Mouse (Mus musculus) heart, adult 18-20 months (tissue): ENCODE data around the gene Cd36. TPM values are rescaled to one million over a fixed set of nuclear protein-coding genes. Genes with fewer than 3 reads are reported as not detected.
A peak's percentile ranks its signal among the peaks of the same experiment; 100 is the strongest.
"Not testable (repeated sequence)": the region's sequence is repeated elsewhere in the genome, so short reads cannot be mapped to it uniquely, and the experiment has no call there.

Experiments used
- DNase-seq, 2 experiments: peaks; one replicate each; pipeline ENCODE4 v3.0.0; 2021 to 2022; ENCODE audit warnings: mixed read lengths in 1 of 2
- long read RNA-seq, 2 experiments: library from polyadenylated mRNA; stranded (forward); transcript quantifications; one replicate each; pipeline ENCODE4 v2.0.0; 2021
- total RNA-seq, 2 experiments: library from RNA; stranded (reverse); gene quantifications; 2 replicates each; pipeline ENCODE4 v1.2.3; 2021

The Cd36 gene
- total RNA-seq: 1,000 to 10,000 TPM; 1,692 to 1,930 TPM
- long read RNA-seq, experiment 1, transcript Cd36-204 (15 exons, 3,399 nt): major isoform, 50 of 707 reads
- long read RNA-seq, experiment 1, transcript Cd36-203 (16 exons, 2,677 nt): major isoform, 50 of 707 reads
- long read RNA-seq, experiment 1, transcript Cd36-201 (15 exons, 3,016 nt): minor isoform, 40 of 707 reads
- long read RNA-seq, experiment 1, transcript Cd36-206 (15 exons, 2,564 nt): minor isoform, 11 of 707 reads
- long read RNA-seq, experiment 1, partial matches to known transcripts: 364 of 707 reads
- long read RNA-seq, experiment 1, other reads (novel, unspliced or antisense): 184 of 707 reads
- long read RNA-seq, experiment 2, transcript Cd36-204 (15 exons, 3,399 nt): major isoform, 32 of 373 reads
- long read RNA-seq, experiment 2, transcript Cd36-203 (16 exons, 2,677 nt): minor isoform, 21 of 373 reads
- long read RNA-seq, experiment 2, transcript Cd36-201 (15 exons, 3,016 nt): minor isoform, 19 of 373 reads
- long read RNA-seq, experiment 2, partial matches to known transcripts: 232 of 373 reads
- long read RNA-seq, experiment 2, other reads (novel, unspliced or antisense): 65 of 373 reads

DNA sequence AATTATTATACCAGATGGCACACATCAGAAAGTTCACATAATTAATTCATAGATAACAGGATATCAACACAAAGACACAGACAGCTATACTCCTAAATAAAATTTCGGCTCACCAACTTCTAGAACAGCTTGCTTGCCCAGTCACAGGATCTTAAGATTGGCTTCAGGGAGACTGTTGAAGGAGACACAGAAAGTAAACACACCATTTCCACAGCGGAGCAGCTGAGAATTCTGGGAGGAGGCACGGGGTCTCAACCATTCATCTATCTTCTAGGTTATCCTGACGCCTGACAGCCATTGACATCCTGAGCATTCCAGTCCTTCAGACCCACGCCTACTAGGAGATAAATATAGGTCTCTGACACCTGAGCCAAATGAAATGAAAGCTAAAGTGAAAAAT is at the start of gene Cd36:
Gene Cd36 (minus strand): TSS at position 204 of the 400 bp plus-strand sequence.
- peak; percentile 74 to 76 for DNase-seq

- peak; percentile 24 to 53 for DNase-seq
Measured at GRCm38 (mm10) chr5:17934501-17934900, 45.9 kb upstream of the Cd36 start.

- DNase-seq: not testable (repeated sequence)
Measured at GRCm38 (mm10) chr5:17931588-17931987, 43.0 kb upstream of the Cd36 start.

DNA sequence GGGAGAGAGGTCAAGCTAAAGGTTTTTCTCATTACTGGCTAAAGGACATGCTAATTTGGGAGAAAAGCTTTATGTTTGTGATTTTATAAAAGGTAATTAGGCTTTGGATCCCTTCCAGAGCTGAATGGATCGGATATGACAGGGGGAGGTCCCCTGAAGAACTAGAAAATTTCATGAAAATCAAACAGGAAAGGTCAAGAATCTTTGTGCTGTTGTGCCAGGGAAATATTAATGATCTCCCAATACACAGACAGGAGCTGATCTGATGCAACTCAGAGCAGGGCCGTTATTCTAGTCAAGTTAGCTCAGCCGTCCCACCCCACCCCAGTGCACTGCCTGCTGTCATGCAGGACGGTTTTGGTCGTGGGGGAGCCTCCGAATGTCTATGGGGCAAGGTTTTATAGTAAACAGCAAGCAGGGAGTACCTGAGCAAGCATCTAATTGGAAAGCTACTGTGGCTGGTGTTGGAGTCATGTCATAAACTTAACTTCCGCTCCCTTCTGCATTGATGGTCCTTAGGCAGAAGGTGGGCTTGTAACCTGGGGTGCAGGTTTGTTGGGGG is 40.5 kb upstream of the Cd36 start:
- DNase-seq: no peak

DNA sequence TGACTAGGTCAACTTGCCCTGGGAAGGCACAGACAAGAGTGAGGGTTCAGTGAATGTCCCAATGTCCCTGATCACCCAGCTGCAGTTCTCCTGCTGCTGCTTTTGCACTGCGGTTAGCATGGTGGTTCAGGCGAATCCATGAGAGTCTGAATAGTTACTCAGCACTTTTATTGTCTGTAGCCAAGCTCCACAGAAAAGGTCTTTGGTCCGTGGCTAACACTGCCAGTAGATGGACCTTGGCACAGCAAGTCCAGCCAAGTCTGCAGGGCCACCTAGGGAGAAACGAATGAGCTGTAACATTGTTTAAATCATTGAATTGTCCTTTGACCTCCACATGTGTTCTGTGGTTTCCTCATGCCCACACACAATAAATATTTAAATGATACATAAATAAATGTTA is 39.9 kb upstream of the Cd36 start:
- DNase-seq: peak; percentile 36 to 39

GRCm38 (mm10) chr5:17924085-17924518 is 35.5 kb upstream of the Cd36 start:
- DNase-seq: peak; percentile 75 to 88

GRCm38 (mm10) chr5:17923648-17924047 is 35.0 kb upstream of the Cd36 start:
- DNase-seq: peak in 1 of 2 experiments; percentile 30

DNA sequence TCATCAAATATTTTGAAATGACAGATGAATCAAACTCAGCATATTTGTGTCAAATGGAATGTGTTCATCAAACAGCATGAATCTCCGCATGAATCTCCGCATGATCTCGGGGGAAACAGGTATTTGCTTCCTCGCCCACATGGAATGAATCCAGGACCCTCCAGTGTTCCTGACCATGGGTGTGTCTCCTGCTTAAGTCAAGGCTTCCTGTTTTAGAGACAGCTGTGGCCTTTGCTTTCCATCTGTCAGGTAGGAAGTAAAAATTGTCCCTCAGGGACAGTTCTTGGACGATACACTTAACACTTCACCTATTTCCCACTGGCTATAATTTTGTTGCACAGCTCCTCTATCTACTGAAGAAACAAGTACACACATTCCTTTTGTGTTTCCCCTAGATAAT is 30.4 kb upstream of the Cd36 start:
- DNase-seq: peak; percentile 59 to 85

- DNase-seq: no peak
Measured at GRCm38 (mm10) chr5:17904766-17905165, 16.2 kb upstream of the Cd36 start.

DNA sequence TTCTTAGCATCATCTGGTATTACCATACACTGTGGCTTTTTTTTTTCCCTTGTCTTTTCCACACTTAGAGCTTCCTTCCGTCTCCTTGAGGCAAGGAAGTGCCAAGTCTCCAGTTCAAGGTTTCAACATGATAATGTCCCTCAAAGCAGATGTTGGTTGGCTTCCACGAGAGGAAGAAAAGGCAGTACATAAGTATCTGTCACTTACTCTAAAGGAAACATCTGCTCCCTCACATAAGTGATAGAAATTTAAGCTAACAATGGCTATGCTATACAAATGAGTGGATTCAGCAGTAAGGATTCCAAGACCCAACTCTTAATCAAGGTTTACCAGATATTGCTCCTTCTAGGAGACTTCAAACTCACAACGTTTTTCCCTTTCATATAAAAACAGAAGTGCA is 10.3 kb upstream of the Cd36 start:
- DNase-seq: peak in 1 of 2 experiments; percentile 69

DNA sequence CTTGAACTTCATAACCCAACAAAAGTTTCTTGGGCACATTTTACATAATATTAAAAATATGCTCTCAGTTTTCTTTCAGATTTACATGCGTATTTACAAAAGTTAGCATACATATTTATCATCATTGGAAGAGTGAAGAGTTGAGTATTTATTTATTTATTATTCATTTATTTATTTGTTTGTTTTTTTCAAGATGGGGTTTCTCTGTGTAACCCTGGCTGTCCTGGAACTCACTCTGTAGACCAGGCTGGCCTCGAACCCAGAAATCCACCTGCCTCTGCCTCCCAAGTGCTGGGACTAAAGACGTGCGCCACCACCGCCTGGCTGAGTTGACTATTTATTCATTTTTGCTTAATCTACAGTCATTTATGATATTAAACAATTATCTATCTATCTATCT is 9.0 kb upstream of the Cd36 start:
- DNase-seq: not testable (repeated sequence)

DNA sequence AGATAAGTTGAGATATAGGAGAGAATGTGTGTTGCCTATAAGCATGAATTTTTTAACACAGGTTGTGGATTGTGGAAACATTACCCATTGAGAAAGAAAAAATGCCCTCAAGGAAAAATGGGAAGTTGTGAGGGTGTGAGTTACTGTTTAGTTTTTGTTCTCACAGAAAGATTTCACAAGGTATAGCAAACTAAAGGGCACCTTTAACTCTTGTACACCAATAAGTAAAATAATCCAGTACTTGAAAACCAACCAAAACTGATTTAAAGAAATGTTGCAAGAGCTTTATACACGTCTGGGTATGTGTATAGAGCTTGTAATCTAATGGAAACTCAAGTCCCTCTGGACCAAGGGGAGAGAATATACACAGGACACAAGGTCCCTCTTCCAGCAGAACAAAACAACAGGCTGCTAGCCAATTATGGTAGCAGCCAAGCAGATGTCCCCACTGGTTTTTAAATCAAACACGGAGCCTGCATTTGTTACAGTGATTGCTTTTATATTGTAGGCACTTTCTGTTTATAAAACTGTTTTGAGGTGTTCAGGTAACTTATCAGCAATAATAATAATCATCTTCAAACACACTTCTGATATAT is 5.1 kb upstream of the Cd36 start:
- DNase-seq: peak; percentile 69 to 82

- no peak for DNase-seq
Measured at GRCm38 (mm10) chr5:17889291-17889690, 690 bp upstream of the Cd36 start.

GRCm38 (mm10) chr5:17886377-17886776 is 2.2 kb downstream of the Cd36 start:
- DNase-seq: no peak

DNA sequence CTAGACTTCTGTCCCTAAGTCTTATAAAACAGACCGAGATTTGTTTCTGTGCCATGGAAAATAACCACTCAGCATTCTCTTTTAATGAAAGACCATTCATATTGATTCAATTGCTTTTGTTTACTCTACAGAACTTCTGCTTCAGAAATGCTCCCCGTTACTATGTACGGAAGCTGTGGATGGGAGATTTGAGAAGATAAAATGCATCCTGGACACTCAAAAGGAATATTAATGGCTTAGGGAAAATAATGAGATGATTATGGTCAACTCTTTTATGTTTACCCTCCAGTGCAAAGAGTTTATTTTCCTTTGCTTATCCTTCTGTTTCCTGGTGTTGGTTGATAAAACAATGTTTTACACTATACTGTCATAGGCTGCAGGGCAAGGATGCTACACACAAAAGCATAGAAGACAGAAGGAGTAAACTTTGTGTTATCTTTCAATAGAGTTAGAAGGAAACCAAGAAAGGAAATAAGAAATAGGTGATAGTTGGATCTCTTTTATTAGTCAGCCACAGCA is 5.2 kb downstream of the Cd36 start:
- no peak for DNase-seq

DNA sequence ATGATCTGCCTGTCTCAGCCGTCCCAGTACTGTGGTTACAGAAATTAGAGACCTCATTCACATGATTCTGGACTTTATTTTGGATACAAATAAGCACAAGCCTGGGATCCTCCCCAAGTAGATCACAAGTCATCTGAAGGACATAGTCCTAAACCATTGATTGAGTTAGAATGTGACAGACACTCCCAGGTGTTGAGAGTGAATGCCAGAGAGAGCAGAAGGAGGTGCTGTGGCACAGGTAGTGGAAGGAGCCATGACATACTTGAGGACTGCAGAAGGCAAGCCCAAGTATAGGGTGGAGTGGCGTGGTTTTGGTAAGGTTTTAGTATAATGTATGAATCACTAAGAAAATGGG is 7.1 kb downstream of the Cd36 start:
- peak; percentile 45 to 54 for DNase-seq

DNA sequence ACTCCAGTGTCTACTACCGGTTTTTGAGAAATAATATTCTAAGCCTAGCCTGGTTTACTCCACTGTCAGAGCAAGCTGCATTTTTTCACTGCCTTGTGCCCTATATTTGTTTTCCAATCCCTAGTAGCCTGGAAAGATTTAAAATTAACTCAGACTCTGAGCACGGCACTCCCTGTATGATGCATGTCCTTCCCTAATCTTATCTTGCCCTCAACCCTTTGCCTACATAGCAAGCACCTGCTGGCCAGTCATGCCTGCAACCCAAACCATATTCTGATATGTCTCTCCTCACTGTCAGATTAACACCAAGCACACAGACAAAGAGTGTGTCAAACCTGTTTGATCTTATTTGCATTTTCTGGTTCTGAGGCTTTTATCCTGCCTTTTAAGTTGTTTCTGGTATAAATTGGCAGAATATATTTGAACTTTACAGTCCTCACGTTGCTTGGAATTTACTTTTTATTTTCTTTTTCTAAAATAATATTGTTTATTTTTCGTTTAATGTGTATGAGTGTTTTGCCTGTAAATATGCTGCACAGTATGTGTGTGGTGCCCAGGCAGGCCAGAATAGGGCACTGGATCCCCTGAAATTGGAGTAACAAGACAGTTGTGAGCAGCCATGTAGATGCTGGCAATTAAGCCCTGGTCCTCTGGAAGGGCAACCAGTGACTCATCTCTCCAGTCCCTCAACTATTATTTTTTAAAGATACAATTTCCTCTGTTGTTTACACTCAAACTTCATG is 7.6 kb downstream of the Cd36 start:
- DNase-seq: peak; percentile 56 to 77

GRCm38 (mm10) chr5:17879924-17880323 is 8.7 kb downstream of the Cd36 start:
- no peak for DNase-seq

DNA sequence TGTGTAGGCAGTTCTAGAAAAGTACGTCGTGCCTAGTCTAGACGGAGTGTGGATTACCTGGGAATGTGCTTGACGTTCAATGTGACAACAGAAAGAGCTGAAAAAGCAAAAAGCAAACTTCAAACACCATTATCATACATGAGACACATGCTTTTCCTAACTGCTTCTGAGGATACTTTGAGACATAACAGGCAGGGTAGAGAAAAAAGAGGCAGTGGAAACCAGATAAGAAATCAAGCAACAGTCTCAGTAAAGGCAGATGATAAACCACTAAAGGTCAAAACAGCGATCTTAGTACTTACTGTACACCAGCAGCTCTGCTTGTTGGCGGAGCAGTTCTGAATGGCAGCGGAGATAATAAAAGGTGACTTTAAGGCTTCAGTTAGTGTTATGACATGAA is 11.6 kb downstream of the Cd36 start:
- peak in 1 of 2 experiments; percentile 43 for DNase-seq

GRCm38 (mm10) chr5:17876637-17877036 is 12.0 kb downstream of the Cd36 start:
- DNase-seq: peak; percentile 85 to 92

DNA sequence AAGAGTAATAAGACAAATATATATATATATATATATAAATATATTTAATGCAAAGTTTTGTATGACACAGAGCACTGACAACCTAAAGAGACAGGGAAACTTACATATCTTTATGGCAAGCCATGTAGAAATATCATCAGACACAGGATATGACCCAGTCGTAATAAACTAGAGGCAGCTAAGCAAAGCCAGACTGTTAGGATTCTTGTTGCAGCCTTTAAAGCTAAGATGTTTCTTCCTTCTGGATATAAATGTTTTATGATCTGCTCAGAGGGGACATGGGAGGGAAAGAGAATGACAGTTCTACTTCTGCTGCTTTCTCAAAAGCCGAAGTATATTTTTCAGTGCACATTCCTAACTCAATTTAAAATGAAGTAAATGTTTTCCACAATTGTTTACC is 14.3 kb downstream of the Cd36 start:
- DNase-seq: no peak

DNA sequence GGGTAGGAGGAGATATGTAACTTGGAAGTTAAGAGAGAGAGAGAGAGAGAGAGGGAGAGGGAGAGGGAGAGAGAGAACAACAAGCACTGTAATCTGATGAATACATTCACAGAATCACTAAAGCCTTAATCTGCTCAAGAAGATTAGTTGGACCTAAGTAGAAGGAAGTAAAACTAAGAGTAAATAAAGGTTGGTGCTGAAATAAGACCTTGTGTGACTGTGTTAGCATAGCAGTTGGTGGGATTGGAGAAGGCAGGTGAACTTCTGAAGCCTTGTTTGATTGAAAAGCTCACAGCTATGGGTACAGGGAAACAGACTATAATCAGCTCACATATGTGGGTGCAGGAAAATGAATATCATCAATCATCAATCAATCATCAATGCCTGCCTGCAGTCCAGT is 23.2 kb downstream of the Cd36 start:
- DNase-seq: no peak
